Mouse (Mus musculus): ENCODE measurements around the gene Trim33. TPM values are rescaled to one million over a fixed set of nuclear protein-coding genes. Genes with fewer than 3 reads are reported as not detected.

The Trim33 gene
- polyA plus RNA-seq, 1 experiment from 2014 or later: 26.9 TPM

DNA sequence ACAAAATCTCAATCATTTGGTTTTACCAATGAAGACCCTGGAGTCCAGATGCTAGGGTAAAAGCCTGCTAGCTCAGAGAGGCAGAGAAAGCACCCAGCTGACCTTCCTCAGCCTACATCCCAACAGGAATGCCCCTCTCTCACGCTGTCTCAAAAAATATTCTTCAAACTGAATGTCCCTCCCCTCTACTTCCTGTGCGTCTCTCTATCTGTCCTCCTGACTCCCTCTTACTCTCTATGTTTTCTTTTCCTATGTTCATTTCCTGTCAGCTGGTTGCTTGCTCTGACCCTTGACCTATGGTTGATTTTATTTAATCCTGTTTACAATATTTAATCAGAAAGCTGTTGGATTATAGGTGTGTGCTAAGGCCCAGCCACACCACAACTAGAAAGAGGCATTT lies 126.0 kb downstream of the Trim33 start:
- Histone ChIP-seq H3K4me3 (replicated peaks) (no peak overlapping the region), H3K9ac (replicated peaks) (no peak overlapping the region), H3K27me3 (replicated peaks) (no peaks in the 10 kb centered on the region), H3K36me3 (no peaks in the 10 kb centered on the region), H3K9me3 (replicated peaks) (no peaks in the 10 kb centered on the region), H3K4me2 (no peak overlapping the region), H3K4me1 (peaks cover 16% of the 10 kb centered on the region), H3K27ac (replicated peaks) (no peak overlapping the region)
- WGBS: 78% methylated on average over 2 of the region's 2 CpGs
- no peak for ATAC-seq (ENCODE audit: low FRiP score)

GRCm38 (mm10) chr3:103405871-103406765 lies 127.0 kb downstream of the Trim33 start:
- 88% methylated on average over 11 of the region's 11 CpGs for WGBS
- Histone ChIP-seq H3K4me3 (replicated peaks) (no peak overlapping the region), H3K9ac (replicated peaks) (no peak overlapping the region), H3K36me3 (no peaks in the 10 kb centered on the region), H3K4me1 (peaks cover 12% of the 10 kb centered on the region), H3K27ac (replicated peaks) (no peak overlapping the region), H3K4me2 (no peak overlapping the region), H3K27me3 (replicated peaks) (no peaks in the 10 kb centered on the region), H3K9me3 (replicated peaks) (no peaks in the 10 kb centered on the region)
- no peak for ATAC-seq (ENCODE audit: low FRiP score)

Other genes starting within 250 kb of the Trim33 start
- 76.8 and 85.3 TPM in 2 replicates for gene Nras, start 221.0 kb upstream of the Trim33 start, polyA plus RNA-seq (2015; fragmentation: Nextera tagmentation; extraction: Ambion mirVana)
- gene Ampd1, start 205.3 kb upstream of the Trim33 start, polyA plus RNA-seq (2015; fragmentation: Nextera tagmentation; extraction: Ambion mirVana): 0.86 and 0.88 TPM in 2 replicates
- gene Dennd2c, start 176.7 kb upstream of the Trim33 start, polyA plus RNA-seq (2015; fragmentation: Nextera tagmentation; extraction: Ambion mirVana): 1.3 and 3.6 TPM in 2 replicates
- 196 and 199 TPM in 2 replicates for gene Bcas2, start 107.6 kb upstream of the Trim33 start, polyA plus RNA-seq (2015; fragmentation: Nextera tagmentation; extraction: Ambion mirVana)

All from neural tube, embryonic 15.5 days (tissue).